Mouse (Mus musculus): ENCODE measurements around the gene Cnot8. TPM values are rescaled to one million over a fixed set of nuclear protein-coding genes. Genes with fewer than 3 reads are reported as not detected.

Gene Cnot8
- total RNA-seq, 2 experiments from 2014 or later, result 40.1 to 65.7 TPM

GRCm38 (mm10) chr11:58102581-58103343, 1.2 kb upstream of the Cnot8 start:
- ATAC-seq (replicated peaks; ENCODE audit: low FRiP score, low TSS enrichment, poor library complexity, severe bottlenecking), result no peak

GRCm38 (mm10) chr11:58103344-58103653, 654 bp upstream of the Cnot8 start:
- ATAC-seq (replicated peaks; ENCODE audit: low FRiP score, low TSS enrichment, poor library complexity, severe bottlenecking), result no peak

- ATAC-seq (replicated peaks; ENCODE audit: low FRiP score, low TSS enrichment, poor library complexity, severe bottlenecking), result peak; percentile 51
These were observed 418 bp downstream of the Cnot8 start for GRCm38 (mm10) chr11:58104351-58104791.

GRCm38 (mm10) chr11:58107009-58107408, 3.1 kb downstream of the Cnot8 start:
- no peak for ATAC-seq (replicated peaks; ENCODE audit: low FRiP score, low TSS enrichment, poor library complexity, severe bottlenecking)

- no peak for ATAC-seq (replicated peaks; ENCODE audit: low FRiP score, low TSS enrichment, poor library complexity, severe bottlenecking)
These were observed 3.8 kb downstream of the Cnot8 start for GRCm38 (mm10) chr11:58107664-58108337.

GRCm38 (mm10) chr11:58116560-58116959, 12.6 kb downstream of the Cnot8 start:
- no peak for ATAC-seq (replicated peaks; ENCODE audit: low FRiP score, low TSS enrichment, poor library complexity, severe bottlenecking)

- ATAC-seq (replicated peaks; ENCODE audit: low FRiP score, low TSS enrichment, poor library complexity, severe bottlenecking), result no peak
These were observed 13.2 kb downstream of the Cnot8 start for GRCm38 (mm10) chr11:58117044-58117652.

GRCm38 (mm10) chr11:58120655-58121054, 16.7 kb downstream of the Cnot8 start:
- ATAC-seq (replicated peaks; ENCODE audit: low FRiP score, low TSS enrichment, poor library complexity, severe bottlenecking), result peak; percentile 74

GRCm38 (mm10) chr11:58121351-58121750, 17.4 kb downstream of the Cnot8 start:
- no peak for ATAC-seq (replicated peaks; ENCODE audit: low FRiP score, low TSS enrichment, poor library complexity, severe bottlenecking)

GRCm38 (mm10) chr11:58123711-58124110, 19.8 kb downstream of the Cnot8 start:
- ATAC-seq (replicated peaks; ENCODE audit: low FRiP score, low TSS enrichment, poor library complexity, severe bottlenecking), result no peak

GRCm38 (mm10) chr11:58125021-58125420, 21.1 kb downstream of the Cnot8 start:
- no peak for ATAC-seq (replicated peaks; ENCODE audit: low FRiP score, low TSS enrichment, poor library complexity, severe bottlenecking)

GRCm38 (mm10) chr11:58126397-58127160, 22.6 kb downstream of the Cnot8 start:
- peak; percentile 56 for ATAC-seq (replicated peaks; ENCODE audit: low FRiP score, low TSS enrichment, poor library complexity, severe bottlenecking)

- ATAC-seq (replicated peaks; ENCODE audit: low FRiP score, low TSS enrichment, poor library complexity, severe bottlenecking), result peak; percentile 90
These were observed 23.6 kb downstream of the Cnot8 start for GRCm38 (mm10) chr11:58127544-58127943.

- no peak for ATAC-seq (replicated peaks; ENCODE audit: low FRiP score, low TSS enrichment, poor library complexity, severe bottlenecking)
These were observed 25.4 kb downstream of the Cnot8 start for GRCm38 (mm10) chr11:58129302-58129843.

- no peak for ATAC-seq (replicated peaks; ENCODE audit: low FRiP score, low TSS enrichment, poor library complexity, severe bottlenecking)
These were observed 28.1 kb downstream of the Cnot8 start for GRCm38 (mm10) chr11:58132026-58132425.

- ATAC-seq (replicated peaks; ENCODE audit: low FRiP score, low TSS enrichment, poor library complexity, severe bottlenecking), result no peak
These were observed 30.9 kb downstream of the Cnot8 start for GRCm38 (mm10) chr11:58134869-58135268.

- ATAC-seq (replicated peaks; ENCODE audit: low FRiP score, low TSS enrichment, poor library complexity, severe bottlenecking), result no peak
These were observed 31.3 kb downstream of the Cnot8 start for GRCm38 (mm10) chr11:58135296-58135695.

GRCm38 (mm10) chr11:58136677-58137076, 32.7 kb downstream of the Cnot8 start:
- ATAC-seq (replicated peaks; ENCODE audit: low FRiP score, low TSS enrichment, poor library complexity, severe bottlenecking), result no peak

GRCm38 (mm10) chr11:58138821-58139220, 34.9 kb downstream of the Cnot8 start:
- no peak for ATAC-seq (replicated peaks; ENCODE audit: low FRiP score, low TSS enrichment, poor library complexity, severe bottlenecking)

GRCm38 (mm10) chr11:58139466-58139865, 35.5 kb downstream of the Cnot8 start:
- ATAC-seq (replicated peaks; ENCODE audit: low FRiP score, low TSS enrichment, poor library complexity, severe bottlenecking), result no peak

Data from megakaryocyte-erythroid progenitor cell, adult 5-6 weeks (primary cell).